Mouse (Mus musculus) hindbrain, embryonic 10.5 days (tissue): ENCODE results near the gene Tyrobp. TPM values are rescaled to one million over a fixed set of nuclear protein-coding genes. Genes with fewer than 3 reads are reported as not detected.

Source experiments
- DNase-seq: peaks from one replicate; pipeline ENCODE4 v3.0.0-alpha.2; 2017; ENCODE audit warnings: low spot score
- H3K27ac ChIP-seq: fragments of 300-500 bp; sonication (generic); 2 replicates; pipeline ENCODE4 v1.5.1; 2016; ENCODE audit warnings: mild to moderate bottlenecking, moderate library complexity
- H3K27me3 ChIP-seq: fragments of 300-500 bp; sonication (generic); 2 replicates; pipeline ENCODE4 v1.6.1; 2016; ENCODE audit warnings: mild to moderate bottlenecking; ENCODE audit not compliant: poor library complexity, insufficient read depth, severe bottlenecking
- H3K36me3 ChIP-seq: fragments of 300-500 bp; sonication (generic); 2 replicates; pipeline ENCODE4 v1.6.1; 2016; ENCODE audit warnings: mild to moderate bottlenecking, moderate library complexity
- H3K4me1 ChIP-seq: fragments of 300-500 bp; sonication (generic); replicated peaks from 2 replicates; pipeline ENCODE4 v1.6.1; 2016; ENCODE audit warnings: mild to moderate bottlenecking
- H3K4me3 ChIP-seq: fragments of 300-500 bp; sonication (generic); 2 replicates; pipeline ENCODE4 v1.5.1; 2016; ENCODE audit warnings: mild to moderate bottlenecking, moderate library complexity
- H3K9me3 ChIP-seq: fragments of 300-500 bp; sonication (generic); 2 replicates; pipeline ENCODE4 v1.6.1; 2016; ENCODE audit warnings: mild to moderate bottlenecking, moderate library complexity
- WGBS: fragments of 180-500 bp; shearing (Covaris S2); methylation state at CpG from one replicate; pipeline ENCODE4 v1.1.7; 2016; 5-methylcytosine and 5-hydroxymethylcytosine counted together
- polyA plus RNA-seq: library from polyadenylated mRNA; unstranded; fragments of >200 nt; fragmentation: Nextera tagmentation; extraction: Ambion mirVana; gene quantifications from 2 replicates; pipeline ENCODE4 v1.2.1, GENCODE M21; 2016

Gene Tyrobp
- polyA plus RNA-seq, 1 experiment from 2014 or later, result 27.9 TPM

DNA sequence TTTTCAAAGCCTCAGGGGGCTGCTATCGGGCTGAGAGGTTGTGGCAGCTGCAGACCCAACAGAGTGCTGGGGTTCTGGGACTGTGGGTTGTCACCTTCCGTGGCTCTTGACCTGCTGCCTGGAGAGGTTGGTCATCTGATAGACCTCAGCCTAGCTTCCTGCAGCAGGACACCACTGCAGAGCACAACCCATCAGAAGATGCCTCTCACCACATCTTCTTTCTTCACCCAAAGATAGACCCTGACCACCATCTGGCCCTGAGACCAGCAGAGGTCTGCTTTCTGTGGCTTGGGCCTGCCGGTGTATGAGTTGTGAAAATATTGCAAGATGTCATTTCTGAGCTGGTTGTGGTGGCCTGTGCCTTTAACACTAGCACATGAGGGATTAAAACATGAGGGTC is 2.5 kb upstream of the Tyrobp start:
- WGBS, result 74% methylated on average over 3 of the region's 3 CpGs
- no peak overlapping the region for H3K4me3 ChIP-seq
- no peak overlapping the region for H3K27ac ChIP-seq
- no peak for DNase-seq
- 0 out of 2 replicates have a peak, but pooled peaks cover 8% of the 10 kb centered on the region for H3K27me3 ChIP-seq
- H3K36me3 ChIP-seq, result no peaks in the 10 kb centered on the region
- H3K4me1 ChIP-seq, result no peaks in the 10 kb centered on the region
- H3K9me3 ChIP-seq, result no peaks in the 10 kb centered on the region

DNA sequence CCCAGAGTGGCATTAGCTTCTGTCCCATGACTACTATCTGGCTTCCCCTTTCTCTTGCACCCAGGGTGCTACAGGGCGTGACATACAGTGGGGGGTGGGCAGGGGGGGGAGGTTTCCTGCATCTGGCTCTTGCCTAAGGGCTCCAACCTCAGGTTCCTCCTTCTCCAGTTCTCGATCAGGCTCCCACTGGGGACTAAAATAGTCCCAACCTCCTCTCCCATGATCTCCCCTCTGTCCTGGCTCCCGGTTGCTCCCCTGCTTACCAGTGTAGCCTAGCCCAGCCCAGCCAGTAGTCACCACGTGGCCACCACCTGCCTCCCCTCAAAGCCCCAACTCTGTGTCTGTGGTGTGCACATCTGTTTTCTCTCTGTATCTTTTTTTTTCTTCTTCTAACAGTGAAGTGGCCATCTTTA is 819 bp upstream of the Tyrobp start:
- no peak overlapping the region for H3K4me3 ChIP-seq
- 54% methylated on average over 4 of the region's 4 CpGs for WGBS
- DNase-seq, result no peak
- H3K27me3 ChIP-seq, result 0 out of 2 replicates have a peak, but pooled peaks cover 8% of the 10 kb centered on the region
- H3K4me1 ChIP-seq, result no peaks in the 10 kb centered on the region
- H3K27ac ChIP-seq, result no peak overlapping the region
- H3K9me3 ChIP-seq, result no peaks in the 10 kb centered on the region
- H3K36me3 ChIP-seq, result no peaks in the 10 kb centered on the region

DNA sequence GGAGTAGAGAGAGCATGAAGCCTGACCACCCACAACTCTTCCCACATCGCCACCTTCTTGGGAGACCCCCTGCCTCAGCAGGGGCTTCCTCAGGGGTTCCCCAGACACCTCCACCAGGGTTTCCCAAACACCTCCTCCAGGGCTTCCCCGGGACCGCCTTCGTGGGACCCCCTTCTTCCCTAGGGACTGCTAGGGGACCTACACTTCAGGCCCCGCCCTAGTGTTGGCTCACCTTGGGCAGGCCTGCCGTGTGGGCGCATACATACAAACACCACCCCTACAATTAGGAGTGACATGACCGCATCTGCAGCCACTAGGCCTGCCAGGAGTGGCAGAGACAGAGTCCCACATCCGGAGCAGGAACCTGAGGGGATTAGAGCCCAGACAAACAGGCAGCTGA is 4.3 kb downstream of the Tyrobp start:
- H3K27ac ChIP-seq, result no peak overlapping the region
- no peak overlapping the region for H3K4me3 ChIP-seq
- H3K36me3 ChIP-seq, result no peaks in the 10 kb centered on the region
- no peak for DNase-seq
- H3K9me3 ChIP-seq, result no peaks in the 10 kb centered on the region
- 76% methylated on average over 9 of the region's 9 CpGs for WGBS
- H3K4me1 ChIP-seq, result peaks cover 17% of the 10 kb centered on the region
- H3K27me3 ChIP-seq, result peaks cover 28% of the 10 kb centered on the region

DNA sequence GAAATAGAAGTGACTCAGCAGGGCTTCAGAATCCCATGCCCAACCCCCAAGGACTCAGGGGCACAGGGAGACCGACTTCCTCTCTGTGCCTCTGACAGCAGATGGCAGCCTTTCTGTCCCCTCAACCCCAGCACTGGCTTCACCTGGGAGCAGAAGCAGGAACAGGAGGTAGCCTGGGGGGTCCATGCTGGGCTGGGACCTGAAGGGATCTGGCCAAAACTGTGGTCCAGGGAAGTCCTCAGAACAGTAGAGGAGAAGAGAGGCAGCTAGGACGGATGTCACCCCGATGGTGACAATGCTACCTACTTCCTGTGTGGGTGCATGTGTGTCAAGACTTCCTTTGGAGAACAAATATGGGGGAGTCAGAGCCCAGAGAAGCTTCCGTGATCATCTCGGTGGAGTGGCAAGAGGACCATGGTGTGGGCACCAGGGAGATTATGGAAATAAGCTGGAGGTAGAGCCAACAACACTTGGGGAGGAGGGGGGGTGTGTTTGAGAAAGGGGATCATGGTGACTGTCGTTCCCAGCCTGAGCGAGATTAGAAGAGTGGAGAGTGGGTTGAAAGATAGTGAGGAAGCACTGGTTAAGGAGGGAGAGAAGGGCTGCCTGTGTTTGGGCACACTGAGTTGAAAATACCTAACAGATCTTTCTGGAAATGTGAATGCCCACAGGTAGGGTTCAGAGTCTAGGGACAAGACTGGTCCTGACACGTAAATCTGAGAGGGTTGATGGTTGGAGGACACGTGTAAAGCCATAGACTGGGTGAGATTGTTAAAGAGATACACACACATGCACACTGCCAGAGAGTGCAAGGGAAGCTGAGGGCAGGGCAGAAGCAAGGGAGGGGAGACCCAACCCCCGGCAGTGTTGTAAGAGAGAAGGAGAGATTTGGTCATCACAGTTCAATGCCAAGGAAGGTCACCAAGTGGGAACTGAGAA is 6.3 kb downstream of the Tyrobp start, which contains the start of gene Hcst:
Gene Hcst (minus strand): TSS at position 294 of the 939 bp plus-strand sequence.
- H3K9me3 ChIP-seq, result no peaks in the 10 kb centered on the region
- peaks cover 24% of the 10 kb centered on the region for H3K4me1 ChIP-seq
- WGBS, result 75% methylated on average over 10 of the region's 10 CpGs
- H3K36me3 ChIP-seq, result 0 out of 2 replicates have a peak, but pooled peaks cover 4% of the 10 kb centered on the region
- no peak within 1 kb of the TSS for H3K27ac ChIP-seq
- H3K27me3 ChIP-seq, result peaks cover 41% of the 10 kb centered on the region
- no peak for DNase-seq
- no peak within 1 kb of the TSS for H3K4me3 ChIP-seq

DNA sequence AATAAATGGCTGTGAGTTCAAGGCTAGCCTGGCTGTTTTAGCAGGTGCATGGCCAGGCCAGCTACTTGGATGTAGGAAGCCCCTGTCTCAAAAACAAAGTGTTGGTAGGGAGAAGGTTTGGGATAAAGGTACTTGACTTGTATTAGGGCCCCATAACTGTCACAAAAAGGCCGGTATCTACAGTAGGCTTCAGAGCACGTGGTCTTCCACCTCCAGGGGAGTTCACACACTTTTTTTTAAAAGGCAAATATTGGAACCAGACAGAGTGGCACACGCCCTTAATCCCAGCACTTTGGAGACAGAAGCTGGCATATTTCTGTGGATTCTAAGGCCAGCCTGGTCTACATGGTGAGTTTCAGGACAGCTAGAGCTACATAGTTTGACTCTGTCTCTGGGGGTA is 7.1 kb downstream of the Tyrobp start:
- H3K27ac ChIP-seq, result no peak overlapping the region
- DNase-seq, result no peak
- WGBS, result 88% methylated on average over 3 of the region's 3 CpGs
- no peaks in the 10 kb centered on the region for H3K9me3 ChIP-seq
- H3K27me3 ChIP-seq, result peaks cover 41% of the 10 kb centered on the region
- peaks cover 24% of the 10 kb centered on the region for H3K4me1 ChIP-seq
- H3K36me3 ChIP-seq, result peaks cover 11% of the 10 kb centered on the region
- H3K4me3 ChIP-seq, result no peak overlapping the region

DNA sequence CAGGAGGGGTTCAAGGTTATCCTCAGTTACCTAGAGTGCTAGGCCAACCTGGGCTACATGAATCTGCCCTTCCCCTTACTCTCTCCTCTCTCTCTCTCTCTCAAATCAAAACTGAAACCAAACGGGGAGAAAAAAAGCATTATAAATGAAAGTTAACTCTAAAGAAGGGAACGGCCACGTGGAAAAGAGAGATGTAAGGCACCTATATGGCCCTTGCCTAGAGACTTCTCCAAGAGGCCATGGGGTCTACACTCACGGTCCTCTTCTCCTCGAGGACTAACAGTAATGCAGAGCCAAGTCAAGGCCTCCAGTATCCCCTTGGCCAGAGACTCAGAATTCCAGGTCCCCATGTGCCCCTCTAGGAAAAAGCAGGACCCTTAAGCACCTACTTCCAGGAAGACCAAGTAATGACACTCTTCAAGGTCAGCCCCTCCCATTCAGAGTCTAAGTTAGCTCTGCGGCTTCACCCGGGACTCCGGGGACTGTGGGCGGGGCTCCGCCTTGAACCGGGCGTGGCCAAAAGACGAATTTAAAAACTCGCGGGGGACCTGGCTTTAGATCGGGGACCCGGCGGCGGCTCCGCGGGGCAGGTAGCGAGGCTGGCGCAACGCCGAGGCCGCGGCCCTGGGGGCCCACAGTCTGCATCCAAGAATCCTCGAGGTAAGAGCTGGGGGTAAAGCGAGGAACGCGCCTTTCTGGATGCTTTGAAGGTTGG is 7.8 kb downstream of the Tyrobp start, which contains the start of gene Nfkbid:
Gene Nfkbid (plus strand): TSS at position 558 of the 715 bp plus-strand sequence.
- Histone ChIP-seq H3K9me3 (no peaks in the 10 kb centered on the region), H3K27me3 (peaks cover 41% of the 10 kb centered on the region), H3K4me1 (peaks cover 24% of the 10 kb centered on the region), H3K4me3 (peak within 1 kb of the TSS; percentile 66), H3K36me3 (peaks cover 16% of the 10 kb centered on the region), H3K27ac (peak within 1 kb of the TSS; percentile 80)
- peak; percentile 43 for DNase-seq
- 12% methylated on average over 31 of the region's 31 CpGs for WGBS

DNA sequence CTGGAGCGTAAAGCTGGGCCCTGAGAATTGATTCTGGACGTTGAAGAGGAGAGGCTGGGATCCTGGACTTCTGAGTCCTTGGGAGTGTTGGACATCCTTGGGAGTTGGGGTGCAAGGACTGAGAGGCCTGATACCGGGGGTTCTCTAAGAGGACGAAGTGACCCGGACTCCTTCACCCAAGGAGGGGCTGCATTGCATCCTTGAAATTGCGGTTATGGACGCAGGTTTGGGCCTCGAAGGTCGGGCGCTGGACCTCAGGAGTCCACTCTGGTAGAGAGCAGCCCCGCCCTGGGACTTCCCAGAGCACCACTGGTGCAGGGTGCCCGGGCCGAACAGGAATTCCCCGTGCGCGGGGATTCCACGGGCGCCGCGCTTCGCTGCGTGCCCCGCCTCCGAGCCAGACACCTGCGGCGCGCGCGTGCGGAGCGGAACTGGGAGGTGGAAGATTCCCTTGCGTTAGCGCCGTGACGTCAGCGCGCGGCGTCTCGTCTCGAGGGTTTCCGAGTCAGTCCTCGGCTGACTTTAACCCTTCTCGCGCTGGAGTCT is 8.4 kb downstream of the Tyrobp start:
- under 1% methylated on average over 45 of the region's 45 CpGs for WGBS
- H3K4me1 ChIP-seq, result peaks cover 24% of the 10 kb centered on the region
- H3K27me3 ChIP-seq, result peaks cover 41% of the 10 kb centered on the region
- peak; percentile 87 for DNase-seq
- peaks cover 20% of the 10 kb centered on the region for H3K36me3 ChIP-seq
- peak overlapping the region; percentile 66 for H3K4me3 ChIP-seq
- H3K27ac ChIP-seq, result peak overlapping the region; percentile 80
- no peaks in the 10 kb centered on the region for H3K9me3 ChIP-seq

DNA sequence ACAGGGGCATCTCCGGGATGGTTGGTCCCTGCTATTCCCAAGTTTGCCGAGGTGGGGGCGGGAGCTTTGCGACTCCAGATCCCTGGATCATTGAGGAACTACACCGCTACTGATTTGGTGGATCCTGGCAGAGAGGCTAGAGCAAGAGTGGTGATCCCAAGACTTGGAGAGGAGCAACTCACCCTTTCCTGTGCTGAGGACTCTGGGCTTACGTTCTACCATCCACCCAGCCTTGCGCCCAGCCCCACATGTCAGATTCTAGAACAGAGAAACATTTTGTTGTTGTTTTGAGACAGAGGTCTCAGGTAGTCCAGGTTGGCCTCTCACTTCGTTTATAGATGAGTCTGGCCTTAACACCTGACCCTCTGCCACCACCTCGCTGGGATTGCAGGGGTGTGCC is 9.0 kb downstream of the Tyrobp start:
- Histone ChIP-seq H3K4me1 (peaks cover 24% of the 10 kb centered on the region), H3K4me3 (peak overlapping the region; percentile 66), H3K9me3 (no peaks in the 10 kb centered on the region), H3K36me3 (peaks cover 26% of the 10 kb centered on the region), H3K27ac (peak overlapping the region; percentile 80), H3K27me3 (peaks cover 41% of the 10 kb centered on the region)
- DNase-seq, result no peak
- WGBS, result 15% methylated on average over 9 of the region's 9 CpGs

DNA sequence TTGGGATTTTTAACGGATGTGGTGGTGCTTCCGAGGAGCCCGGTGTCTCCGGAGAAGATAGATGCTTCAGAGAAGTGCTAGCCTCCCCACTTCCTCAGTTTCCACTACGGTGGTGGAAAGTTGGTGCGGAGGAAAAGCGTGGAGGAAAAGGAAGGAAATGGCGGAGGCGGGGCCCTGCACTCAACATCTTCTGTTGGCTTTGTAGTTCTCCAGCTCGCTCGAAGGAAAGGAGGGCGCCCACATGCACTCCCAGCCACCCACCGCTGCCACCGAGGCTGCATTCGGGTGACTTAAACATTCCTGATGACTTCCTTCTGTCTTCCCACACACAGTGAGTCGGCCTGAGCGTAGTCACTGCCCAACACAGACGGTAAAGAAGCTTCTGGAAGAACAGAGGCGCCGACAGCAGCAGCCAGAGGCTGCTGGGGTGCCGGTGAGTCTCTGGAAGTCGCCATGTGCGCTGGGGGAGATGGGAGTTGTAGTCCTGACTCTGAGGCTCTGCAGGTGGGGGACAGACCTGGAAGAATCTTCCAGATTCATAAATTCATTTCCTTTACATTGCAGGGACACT is 9.6 kb downstream of the Tyrobp start:
- Histone ChIP-seq H3K9me3 (no peaks in the 10 kb centered on the region), H3K27me3 (peaks cover 41% of the 10 kb centered on the region), H3K4me1 (peaks cover 24% of the 10 kb centered on the region), H3K4me3 (peak overlapping the region; percentile 66), H3K36me3 (peaks cover 26% of the 10 kb centered on the region), H3K27ac (0 out of 2 replicates have a peak overlapping the region, but pooled peaks have one; percentile 80)
- 47% methylated on average over 23 of the region's 23 CpGs for WGBS
- DNase-seq, result no peak

DNA sequence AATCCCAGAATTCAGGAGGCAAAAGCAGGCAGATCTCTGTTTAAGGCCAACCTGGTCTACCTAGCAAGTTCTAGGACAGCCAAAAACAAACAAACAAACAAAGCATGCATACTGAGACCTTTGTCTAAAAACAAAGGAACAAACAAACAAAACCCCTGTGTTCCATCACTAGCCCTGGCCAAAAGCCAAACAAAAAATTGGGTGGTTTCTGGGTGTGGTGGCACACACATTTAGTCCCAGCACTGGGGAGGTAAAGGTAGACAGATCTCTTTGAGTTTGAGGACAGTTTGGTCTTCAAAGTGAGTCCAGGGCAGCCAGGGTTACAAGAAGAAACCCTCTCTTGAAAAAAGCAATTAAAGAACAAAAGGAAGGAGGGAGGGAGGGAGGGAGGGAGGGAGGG is 15.8 kb downstream of the Tyrobp start:
- Histone ChIP-seq H3K36me3 (peaks cover 22% of the 10 kb centered on the region), H3K4me1 (no peaks in the 10 kb centered on the region), H3K4me3 (no peak overlapping the region), H3K27ac (no peak overlapping the region), H3K9me3 (no peaks in the 10 kb centered on the region), H3K27me3 (no peaks in the 10 kb centered on the region)
- DNase-seq, result no peak

DNA sequence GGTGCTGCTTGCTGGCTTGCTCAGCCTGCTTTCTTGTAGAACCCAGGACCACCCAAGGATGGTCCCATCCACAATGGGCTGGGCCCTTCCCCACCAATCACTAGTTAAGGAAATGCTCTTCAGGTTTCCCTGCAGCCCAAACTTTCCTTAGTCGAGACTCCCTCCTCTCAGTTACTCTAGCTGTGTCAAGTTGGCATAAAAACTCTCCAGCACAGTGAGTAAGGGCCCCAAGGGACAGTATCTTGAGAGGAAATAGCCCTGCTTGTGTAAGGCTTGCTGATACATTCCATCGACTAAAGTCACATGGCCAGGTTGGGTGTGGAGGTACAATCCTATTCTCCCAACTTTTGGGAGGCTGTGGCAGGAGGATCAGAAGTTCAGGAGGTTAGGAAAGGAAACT is 16.6 kb downstream of the Tyrobp start:
- Histone ChIP-seq H3K9me3 (no peaks in the 10 kb centered on the region), H3K27ac (no peak overlapping the region), H3K36me3 (peaks cover 26% of the 10 kb centered on the region), H3K4me3 (no peak overlapping the region), H3K4me1 (no peaks in the 10 kb centered on the region), H3K27me3 (peaks cover 2% of the 10 kb centered on the region)
- no peak for DNase-seq
- WGBS, result 66% methylated on average over 2 of the region's 2 CpGs

DNA sequence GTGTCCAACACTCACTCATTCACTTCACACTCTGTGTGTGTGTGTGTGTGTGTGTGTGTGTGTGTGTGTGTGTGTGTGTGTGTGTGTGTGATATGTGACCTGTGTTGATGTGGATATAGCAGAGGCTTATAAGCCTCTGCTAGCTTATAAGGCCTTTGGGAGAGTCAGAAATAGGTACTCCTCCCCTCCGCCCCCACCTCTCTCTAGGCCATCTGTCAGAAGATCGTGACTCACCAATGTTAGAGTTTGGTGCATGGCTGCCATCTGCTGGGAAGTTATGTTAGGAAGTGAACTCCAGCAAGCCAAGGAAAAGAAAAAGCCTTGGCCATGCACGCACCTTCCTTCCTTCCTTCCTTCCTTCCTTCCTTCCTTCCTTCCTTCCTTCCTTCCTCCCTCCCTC is 18.2 kb downstream of the Tyrobp start:
- DNase-seq, result peak; percentile 47
- Histone ChIP-seq H3K4me3 (no peak overlapping the region), H3K27me3 (peaks cover 18% of the 10 kb centered on the region), H3K36me3 (peaks cover 29% of the 10 kb centered on the region), H3K27ac (no peak overlapping the region), H3K4me1 (0 out of 2 replicates have a peak, but pooled peaks cover 1% of the 10 kb centered on the region), H3K9me3 (no peaks in the 10 kb centered on the region)
- 11% methylated on average over 3 of the region's 3 CpGs for WGBS
